Mouse (Mus musculus) midbrain, embryonic 12.5 days (tissue): ENCODE data around the gene Gch1. TPM values are rescaled to one million over a fixed set of nuclear protein-coding genes. Genes with fewer than 3 reads are reported as not detected.

Experiments used
- ATAC-seq: fragments of 200-750 bp; cut with Nextera tagmentation; 2 replicates; pipeline ENCODE4 v1.8.0; 2017; ENCODE audit warnings: low read depth, moderate TSS enrichment, moderate library complexity; ENCODE audit not compliant: low FRiP score
- H3K27ac ChIP-seq: fragments of 300-500 bp; sonication (generic); replicated peaks from 2 replicates; pipeline ENCODE4 v1.5.1; 2016; ENCODE audit warnings: mild to moderate bottlenecking
- H3K27me3 ChIP-seq: fragments of 300-500 bp; sonication (generic); 2 replicates; pipeline ENCODE4 v1.6.1; 2016; ENCODE audit warnings: mild to moderate bottlenecking
- H3K36me3 ChIP-seq: fragments of 300-500 bp; sonication (generic); 2 replicates; pipeline ENCODE4 v1.6.1; 2016
- H3K4me1 ChIP-seq: fragments of 300-500 bp; sonication (generic); 2 replicates; pipeline ENCODE4 v1.6.1; 2016
- H3K4me2 ChIP-seq: fragments of 300-500 bp; sonication (generic); replicated peaks from 2 replicates; pipeline ENCODE4 v1.6.1; 2016; ENCODE audit warnings: mild to moderate bottlenecking, moderate library complexity
- H3K4me3 ChIP-seq: fragments of 300-500 bp; sonication (generic); 2 replicates; pipeline ENCODE4 v1.5.1; 2016; ENCODE audit warnings: mild to moderate bottlenecking
- H3K9ac ChIP-seq: fragments of 300-500 bp; sonication (generic); replicated peaks from 2 replicates; pipeline ENCODE4 v1.6.1; 2016; ENCODE audit warnings: mild to moderate bottlenecking, moderate library complexity
- H3K9me3 ChIP-seq: fragments of 300-500 bp; sonication (generic); 2 replicates; pipeline ENCODE4 v1.6.1; 2016; ENCODE audit warnings: mild to moderate bottlenecking
- WGBS: fragments of 180-500 bp; shearing (Covaris S2); methylation state at CpG from one replicate; pipeline ENCODE4 v1.1.7; 2016; 5-methylcytosine and 5-hydroxymethylcytosine counted together
- polyA plus RNA-seq: library from polyadenylated mRNA; unstranded; fragments of >200 nt; fragmentation: Nextera tagmentation; extraction: Ambion mirVana; gene quantifications from 2 replicates; pipeline ENCODE4 v1.2.1, GENCODE M21; 2016

The Gch1 gene
- polyA plus RNA-seq, 1 experiment from 2014 or later: 5.0 TPM

GRCm38 (mm10) chr14:47220231-47221025, 31.2 kb upstream of the Gch1 start:
- no peak overlapping the region for H3K27ac ChIP-seq
- H3K9me3 ChIP-seq: no peaks in the 10 kb centered on the region
- H3K4me1 ChIP-seq: no peaks in the 10 kb centered on the region
- H3K4me3 ChIP-seq: no peak overlapping the region
- H3K4me2 ChIP-seq: no peak overlapping the region
- WGBS: 82% methylated on average over 8 of the region's 8 CpGs
- H3K27me3 ChIP-seq: no peaks in the 10 kb centered on the region
- no peak overlapping the region for H3K9ac ChIP-seq
- no peak for ATAC-seq
- H3K36me3 ChIP-seq: no peaks in the 10 kb centered on the region

DNA sequence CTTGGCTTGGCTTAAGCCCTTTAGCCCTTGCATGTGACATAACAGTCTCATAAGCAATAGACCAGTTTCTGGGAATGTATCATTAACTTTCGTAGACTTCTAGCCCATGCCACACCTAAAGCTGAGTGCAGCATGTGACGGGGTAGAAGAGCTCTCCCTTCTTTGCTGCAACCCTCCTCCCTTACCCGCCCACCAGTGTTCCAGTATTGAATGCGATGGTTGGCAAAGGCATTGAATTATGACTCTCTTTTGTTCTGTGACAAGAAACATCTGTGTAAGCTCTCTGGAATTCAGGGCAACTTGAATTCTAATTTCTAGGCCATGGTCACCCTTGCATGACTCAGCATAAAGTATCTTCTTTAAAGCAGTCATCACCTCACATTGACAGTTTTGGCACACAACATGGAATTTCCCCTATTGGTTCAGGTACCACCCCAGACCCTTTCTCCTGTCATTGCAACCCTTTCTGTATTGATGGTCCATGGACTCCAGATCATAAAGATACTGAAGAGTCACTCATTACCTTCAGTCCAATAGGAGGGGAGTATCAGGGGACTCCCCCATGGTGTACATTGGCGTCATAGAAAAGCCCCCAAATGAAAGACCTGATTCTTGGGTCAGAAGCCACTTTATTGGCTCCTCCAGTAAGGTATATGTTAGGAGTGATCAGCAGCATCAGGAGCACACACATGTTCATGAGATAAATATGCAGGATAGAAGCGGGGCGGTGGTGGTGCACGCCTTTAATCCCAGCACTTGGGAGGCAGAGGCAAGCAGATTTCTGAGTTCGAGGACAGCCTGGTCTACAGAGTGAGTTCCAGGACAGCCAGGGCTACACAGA, 29.8 kb upstream of the Gch1 start:
- no peaks in the 10 kb centered on the region for H3K36me3 ChIP-seq
- H3K4me2 ChIP-seq: no peak overlapping the region
- H3K4me1 ChIP-seq: no peaks in the 10 kb centered on the region
- H3K9ac ChIP-seq: no peak overlapping the region
- ATAC-seq: no peak
- H3K4me3 ChIP-seq: no peak overlapping the region
- H3K27ac ChIP-seq: no peak overlapping the region
- no peaks in the 10 kb centered on the region for H3K9me3 ChIP-seq
- whole genome bisulfite sequencing: 89% methylated on average over 9 of the region's 9 CpGs
- H3K27me3 ChIP-seq: no peaks in the 10 kb centered on the region

- no peak for ATAC-seq
- Histone ChIP-seq H3K27me3 (no peaks in the 10 kb centered on the region), H3K9ac (no peak overlapping the region), H3K36me3 (no peaks in the 10 kb centered on the region), H3K27ac (no peak overlapping the region), H3K9me3 (no peaks in the 10 kb centered on the region), H3K4me2 (no peak overlapping the region), H3K4me3 (no peak overlapping the region), H3K4me1 (no peaks in the 10 kb centered on the region)
- WGBS: 95% methylated on average over 2 of the region's 2 CpGs
These were observed 27.3 kb upstream of the Gch1 start for GRCm38 (mm10) chr14:47216541-47216940.

DNA sequence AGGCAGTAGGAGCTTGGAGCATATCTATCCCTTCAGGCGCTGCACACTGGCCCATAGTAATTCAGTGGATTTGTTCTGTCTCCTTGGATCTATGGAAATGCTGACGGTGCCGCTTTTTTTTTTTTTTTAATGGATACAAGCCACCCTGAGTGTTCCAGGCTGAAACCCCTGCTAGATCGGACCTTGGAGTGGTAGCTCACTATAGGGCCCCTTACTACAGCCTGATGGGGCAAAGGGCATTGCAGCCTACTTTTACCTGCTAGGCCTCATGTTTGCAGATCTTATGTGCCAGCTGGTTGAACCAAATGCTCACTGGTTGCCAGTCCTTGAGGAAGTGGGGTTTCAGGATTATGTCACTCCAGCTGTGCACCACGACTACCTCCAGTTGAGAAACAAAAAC, 25.2 kb upstream of the Gch1 start:
- Histone ChIP-seq H3K4me1 (no peaks in the 10 kb centered on the region), H3K9me3 (no peaks in the 10 kb centered on the region), H3K4me3 (no peak overlapping the region), H3K4me2 (no peak overlapping the region), H3K36me3 (no peaks in the 10 kb centered on the region), H3K9ac (no peak overlapping the region), H3K27me3 (no peaks in the 10 kb centered on the region), H3K27ac (no peak overlapping the region)
- no peak for ATAC-seq
- WGBS: 84% methylated on average over 5 of the region's 5 CpGs

DNA sequence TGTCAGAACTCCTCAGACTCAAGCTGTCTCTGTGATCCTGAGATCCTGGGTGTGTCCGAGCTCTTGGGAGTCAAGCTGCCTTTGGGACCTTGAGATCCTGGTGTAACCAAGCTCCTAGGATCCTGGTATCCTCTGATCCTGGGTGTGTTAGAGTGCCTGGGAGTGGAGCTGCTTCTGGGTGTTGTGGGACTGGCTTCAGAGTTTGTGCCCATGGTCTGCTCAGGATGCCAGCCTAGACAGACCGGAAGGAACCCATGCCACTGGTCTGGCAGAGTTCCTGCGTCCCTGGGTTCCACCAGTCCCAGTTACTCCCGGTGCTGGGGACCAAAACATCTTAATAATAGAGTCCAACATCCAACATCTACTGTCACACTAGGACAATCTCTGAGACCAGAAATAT, 24.1 kb upstream of the Gch1 start:
- no peaks in the 10 kb centered on the region for H3K4me1 ChIP-seq
- no peak overlapping the region for H3K4me2 ChIP-seq
- no peaks in the 10 kb centered on the region for H3K27me3 ChIP-seq
- no peak overlapping the region for H3K4me3 ChIP-seq
- no peak overlapping the region for H3K27ac ChIP-seq
- H3K9ac ChIP-seq: no peak overlapping the region
- H3K9me3 ChIP-seq: no peaks in the 10 kb centered on the region
- ATAC-seq: no peak
- WGBS: 89% methylated on average over 4 of the region's 4 CpGs
- H3K36me3 ChIP-seq: no peaks in the 10 kb centered on the region

DNA sequence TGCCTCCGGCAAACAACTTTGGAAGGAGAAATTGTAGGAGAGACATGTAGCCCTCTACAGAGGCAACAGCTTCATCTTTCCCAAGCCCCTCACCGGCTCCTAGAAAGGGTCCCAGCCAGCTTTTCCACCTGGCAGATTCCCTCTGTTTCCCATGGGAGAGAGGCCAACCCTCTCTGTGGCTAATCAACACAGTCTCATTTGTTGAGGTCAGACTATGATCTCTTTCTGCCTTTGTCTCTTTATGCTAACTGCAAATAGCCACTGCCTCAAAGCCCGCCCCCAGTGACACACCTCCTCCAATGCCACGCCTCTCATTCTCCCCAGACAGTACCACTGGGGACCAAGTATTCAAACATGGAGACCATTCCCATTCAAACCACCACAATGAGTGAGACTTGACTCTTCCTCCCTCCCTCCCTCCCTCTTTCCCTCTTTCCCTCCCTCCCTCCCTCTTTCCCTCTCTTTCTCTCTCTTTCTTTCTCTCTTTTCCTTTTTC, 20.5 kb upstream of the Gch1 start:
- Histone ChIP-seq H3K4me1 (no peaks in the 10 kb centered on the region), H3K36me3 (no peaks in the 10 kb centered on the region), H3K9ac (no peak overlapping the region), H3K27me3 (no peaks in the 10 kb centered on the region), H3K9me3 (no peaks in the 10 kb centered on the region), H3K4me2 (no peak overlapping the region), H3K27ac (no peak overlapping the region), H3K4me3 (no peak overlapping the region)
- 77% methylated on average over 4 of the region's 4 CpGs for WGBS
- ATAC-seq: no peak

- Histone ChIP-seq H3K27ac (no peak overlapping the region), H3K4me2 (no peak overlapping the region), H3K27me3 (no peaks in the 10 kb centered on the region), H3K9ac (no peak overlapping the region), H3K4me3 (no peak overlapping the region), H3K4me1 (no peaks in the 10 kb centered on the region), H3K9me3 (no peaks in the 10 kb centered on the region), H3K36me3 (no peaks in the 10 kb centered on the region)
- no peak for ATAC-seq
- 90% methylated on average over 12 of the region's 12 CpGs for WGBS
These were observed 19.6 kb upstream of the Gch1 start for GRCm38 (mm10) chr14:47208564-47209493.

GRCm38 (mm10) chr14:47206601-47207000, 17.4 kb upstream of the Gch1 start:
- WGBS: 85% methylated on average over 3 of the region's 3 CpGs
- Histone ChIP-seq H3K36me3 (no peaks in the 10 kb centered on the region), H3K4me1 (no peaks in the 10 kb centered on the region), H3K27ac (no peak overlapping the region), H3K4me3 (no peak overlapping the region), H3K4me2 (no peak overlapping the region), H3K9ac (no peak overlapping the region), H3K27me3 (no peaks in the 10 kb centered on the region), H3K9me3 (no peaks in the 10 kb centered on the region)
- ATAC-seq: no peak

DNA sequence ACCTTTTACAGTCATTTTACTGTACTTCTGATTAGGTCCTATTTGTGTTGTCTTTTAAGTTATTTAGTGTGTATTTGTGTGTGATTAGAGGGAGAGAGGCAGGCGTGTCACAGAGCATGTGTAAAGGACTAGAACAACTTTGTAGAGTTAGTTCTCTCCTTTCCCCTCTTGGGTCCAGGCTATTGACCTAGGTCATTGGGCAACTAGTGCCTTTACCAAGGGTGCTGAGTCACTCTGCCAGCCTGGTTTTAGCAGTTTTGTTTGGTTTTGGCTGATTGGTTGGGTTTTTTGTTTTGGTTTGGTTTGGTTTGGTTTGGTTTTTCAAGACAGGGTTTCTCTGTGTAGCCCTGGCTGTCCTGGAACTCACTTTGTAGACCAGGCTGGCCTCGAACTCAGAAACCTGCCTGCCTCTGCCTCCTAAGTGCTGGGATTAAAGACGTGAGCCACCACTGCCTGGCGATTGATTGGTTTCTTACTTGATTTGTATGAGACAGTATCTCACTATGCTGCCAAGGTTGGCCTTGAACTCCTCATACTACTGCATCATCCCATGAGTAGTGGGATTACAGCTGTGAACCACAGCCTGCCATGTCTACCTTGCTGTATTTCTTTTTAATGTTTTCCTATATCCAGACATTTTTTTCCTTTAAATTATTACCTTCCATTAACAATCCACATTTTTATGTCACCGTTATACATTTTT, 16.2 kb upstream of the Gch1 start:
- 88% methylated on average over 5 of the region's 5 CpGs for WGBS
- no peaks in the 10 kb centered on the region for H3K27me3 ChIP-seq
- no peaks in the 10 kb centered on the region for H3K9me3 ChIP-seq
- no peaks in the 10 kb centered on the region for H3K4me1 ChIP-seq
- H3K4me2 ChIP-seq: no peak overlapping the region
- H3K4me3 ChIP-seq: no peak overlapping the region
- no peak overlapping the region for H3K27ac ChIP-seq
- no peaks in the 10 kb centered on the region for H3K36me3 ChIP-seq
- H3K9ac ChIP-seq: no peak overlapping the region
- ATAC-seq: no peak

- Histone ChIP-seq H3K4me3 (no peak overlapping the region), H3K27me3 (peaks cover 3% of the 10 kb centered on the region; the same call in 1 of the 2 replicates), H3K4me2 (no peak overlapping the region), H3K36me3 (no peaks in the 10 kb centered on the region), H3K9me3 (no peaks in the 10 kb centered on the region), H3K27ac (no peak overlapping the region), H3K4me1 (no peaks in the 10 kb centered on the region), H3K9ac (no peak overlapping the region)
- ATAC-seq: no peak
- 84% methylated on average over 3 of the region's 3 CpGs for WGBS
These were observed 8.1 kb upstream of the Gch1 start for GRCm38 (mm10) chr14:47197340-47197739.

- Histone ChIP-seq H3K27me3 (peaks cover 3% of the 10 kb centered on the region; the same call in 1 of the 2 replicates), H3K9me3 (no peaks in the 10 kb centered on the region), H3K4me2 (no peak overlapping the region), H3K4me1 (no peaks in the 10 kb centered on the region), H3K9ac (no peak overlapping the region), H3K4me3 (no peak overlapping the region), H3K27ac (no peak overlapping the region), H3K36me3 (no peaks in the 10 kb centered on the region)
- WGBS: 84% methylated on average over 8 of the region's 8 CpGs
- ATAC-seq: no peak
These were observed 7.5 kb upstream of the Gch1 start for GRCm38 (mm10) chr14:47196711-47197110.
